8 mouse cellular contexts compared by ENCODE assay signal in the genomic region with DNA sequence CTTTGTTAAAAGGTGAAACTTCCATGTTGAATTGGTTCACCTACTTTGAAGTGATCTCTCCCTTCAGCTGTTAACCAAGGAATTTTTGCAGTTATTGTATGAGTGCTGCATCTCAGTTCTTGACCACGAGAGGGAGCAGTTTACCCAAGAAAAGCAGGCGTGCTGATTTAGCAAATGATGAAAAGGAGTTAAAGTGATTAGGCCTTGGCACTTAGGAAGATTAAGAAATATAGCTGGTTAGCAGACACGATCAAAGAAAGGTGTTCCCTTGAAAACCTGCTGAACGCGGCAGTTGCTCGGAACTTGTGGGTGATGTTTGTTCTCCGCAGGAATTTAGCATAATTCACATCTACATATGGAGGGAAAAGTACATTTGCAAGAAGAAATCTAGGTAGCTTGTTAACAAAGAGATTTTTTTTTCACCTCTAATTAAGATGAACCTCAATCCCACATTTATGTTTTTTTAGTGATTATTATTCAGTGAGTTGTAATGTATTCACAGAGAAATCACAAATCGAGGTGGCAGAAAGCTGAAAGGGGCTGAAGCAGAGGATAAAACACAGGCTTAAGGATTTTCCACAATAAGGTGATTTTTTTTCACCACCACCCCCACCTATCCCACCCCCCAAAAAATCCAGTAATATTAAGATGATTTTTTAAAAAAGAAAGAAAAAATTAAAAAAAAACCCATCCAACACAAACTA.
A peak's percentile ranks its signal among the peaks of the same experiment; 100 is the strongest.
DNase-seq lines count a peak whose midpoint lies in the region; ATAC-seq and TF ChIP-seq lines count a peak whose summit lies in the region.

No protein-coding gene starts in this region.

- no peaks in the 10 kb centered on the region for H3K36me3 ChIP-seq in C2C12 (ENCODE audit: control insufficient read depth, insufficient read depth)

- DNase-seq in gastrocnemius, adult 18-20 months (ENCODE audit: low spot score): peak; percentile 24
- DNase-seq in gastrocnemius, postnatal 25 days: no peak
- peak; percentile 53 for DNase-seq in cerebellum, adult 8-10 months
- peak; percentile 51 to 88 for DNase-seq in layer of hippocampus, adult 18-20 months (ENCODE audit: low spot score in 2 of 2)
- peak; percentile 69 for DNase-seq in lung, postnatal 36 days
- DNase-seq in telencephalon, adult 2 months (ENCODE audit: low read depth, low spot score): peak; percentile 46

- no peak overlapping the region for H3K4me3 ChIP-seq in C2C12 (ENCODE audit: insufficient read depth, poor library complexity, severe bottlenecking)

- no peaks in the 10 kb centered on the region for H3K79me3 ChIP-seq in C2C12 (ENCODE audit: low read depth)

- no peaks in the 10 kb centered on the region for H3K27me3 ChIP-seq in C2C12 (ENCODE audit: control insufficient read depth, insufficient read depth, insufficient read length)

- peak; percentile 22 for TF ChIP-seq CTCF in C2C12 (IDR thresholded peaks at IDR 0.05; ENCODE audit: control insufficient read depth, insufficient read depth, insufficient read length)

- peak; percentile 88 for ATAC-seq in frontal cortex, adult (ENCODE audit: low TSS enrichment)

- H3ac ChIP-seq in C2C12 (ENCODE audit: control insufficient read depth, insufficient read length, low read depth): no peak overlapping the region

- no peaks in the 10 kb centered on the region for H3K79me2 ChIP-seq in C2C12 (ENCODE audit: control insufficient read depth, insufficient read depth)

TF ChIP-seq in C2C12, 6 proteins besides CTCF, POLR2A, EP300 and RAD21:
- no peak for TF ChIP-seq FOSL1 (IDR thresholded peaks at IDR 0.05; ENCODE audit: insufficient read depth, low read length, poor library complexity, severe bottlenecking)
- TF ChIP-seq MAX (IDR thresholded peaks at IDR 0.05): no peak
- no peak for TF ChIP-seq USF1 (IDR thresholded peaks at IDR 0.05; ENCODE audit: low read depth)
- TF ChIP-seq MYOD1 (IDR thresholded peaks at IDR 0.05; ENCODE audit: control insufficient read depth, insufficient read length, low read depth): no peak
- TF ChIP-seq CEBPB (IDR thresholded peaks at IDR 0.05; ENCODE audit: low read depth): no peak
- no peak for TF ChIP-seq MYOG (IDR thresholded peaks at IDR 0.05; ENCODE audit: control insufficient read depth, extremely low read depth, insufficient read length)
